Mouse (Mus musculus): ENCODE measurements around the gene Krcc1. TPM values are rescaled to one million over a fixed set of nuclear protein-coding genes. Genes with fewer than 3 reads are reported as not detected.
A peak's percentile ranks its signal among the peaks of the same experiment; 100 is the strongest.
"Not testable (repeated sequence)": the region's sequence is repeated elsewhere in the genome, so short reads cannot be mapped to it uniquely, and the experiment has no call there.

Krcc1 gene
- polyA plus RNA-seq, 1 experiment from 2014 or later: 21.3 TPM

DNA sequence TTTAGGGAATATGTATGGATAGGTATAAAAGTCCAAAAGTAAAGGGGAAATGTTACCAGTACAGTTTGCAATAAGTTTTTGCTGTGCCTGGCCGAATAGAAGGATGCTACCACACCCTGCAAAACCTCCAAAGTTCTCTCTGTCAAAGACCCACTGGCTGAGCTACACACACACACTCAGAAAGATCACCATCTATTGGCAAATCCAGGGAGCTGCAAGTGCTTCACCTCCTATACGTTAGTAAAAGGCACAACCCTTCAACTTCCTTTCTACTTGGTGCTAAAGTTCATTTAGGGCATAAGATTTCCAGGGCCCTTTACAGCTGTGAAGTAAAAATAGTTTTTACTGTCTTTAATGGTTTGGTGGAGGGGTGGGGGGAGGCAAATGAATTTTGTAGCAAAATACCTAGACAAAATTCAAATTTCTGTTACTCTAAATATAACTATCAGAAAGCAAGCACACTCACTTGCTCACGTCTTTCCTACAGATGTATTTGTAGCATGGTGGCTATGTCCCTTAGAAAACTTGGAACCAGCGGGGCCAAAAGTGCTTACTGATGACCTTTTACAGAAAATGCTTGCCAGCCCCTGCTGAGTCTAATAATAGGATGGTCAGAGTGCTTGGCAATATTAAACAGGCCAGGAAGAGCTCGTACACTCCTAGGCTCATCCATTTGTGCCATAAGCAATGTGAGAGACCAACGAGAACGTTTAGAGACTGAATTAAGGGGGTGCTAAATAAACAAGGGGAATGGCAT, 2.4 kb upstream of the Krcc1 start:
- no peak overlapping the region for H3K4me3 ChIP-seq
- WGBS: 70% methylated on average over 7 of the region's 7 CpGs
- no peaks in the 10 kb centered on the region for H3K27me3 ChIP-seq
- no peak overlapping the region for H3K4me2 ChIP-seq (replicated peaks)
- no peaks in the 10 kb centered on the region for H3K9me3 ChIP-seq
- H3K4me1 ChIP-seq: peaks cover 17% of the 10 kb centered on the region
- no peak overlapping the region for H3K27ac ChIP-seq (replicated peaks)
- H3K9ac ChIP-seq (replicated peaks): no peak overlapping the region
- ATAC-seq (replicated peaks): no peak
- H3K36me3 ChIP-seq: no peaks in the 10 kb centered on the region

DNA sequence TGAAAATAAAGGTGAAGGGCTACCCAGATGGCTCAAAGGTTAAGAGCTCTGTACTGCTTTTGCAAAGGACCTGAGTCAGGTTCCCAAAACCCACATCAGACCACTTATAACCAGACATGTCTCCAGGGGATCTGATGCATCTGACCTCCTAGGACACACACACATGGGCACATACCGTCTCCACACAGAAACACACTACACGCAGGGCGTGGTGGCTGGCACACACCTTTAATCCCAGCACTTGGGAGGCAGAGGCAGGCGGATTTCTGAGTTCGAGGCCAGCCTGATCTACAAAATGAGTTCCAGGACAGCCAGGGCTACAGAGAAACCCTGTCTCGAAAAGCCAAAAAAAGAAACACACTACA, 1.8 kb upstream of the Krcc1 start:
- not testable (repeated sequence) for ATAC-seq (replicated peaks); H3K27ac ChIP-seq (replicated peaks); H3K27me3 ChIP-seq; H3K4me2 ChIP-seq (replicated peaks); H3K36me3 ChIP-seq; H3K9me3 ChIP-seq; H3K9ac ChIP-seq (replicated peaks); H3K4me3 ChIP-seq
- 89% methylated on average over 6 of the region's 6 CpGs for WGBS
- H3K4me1 ChIP-seq: peaks cover 17% of the 10 kb centered on the region

DNA sequence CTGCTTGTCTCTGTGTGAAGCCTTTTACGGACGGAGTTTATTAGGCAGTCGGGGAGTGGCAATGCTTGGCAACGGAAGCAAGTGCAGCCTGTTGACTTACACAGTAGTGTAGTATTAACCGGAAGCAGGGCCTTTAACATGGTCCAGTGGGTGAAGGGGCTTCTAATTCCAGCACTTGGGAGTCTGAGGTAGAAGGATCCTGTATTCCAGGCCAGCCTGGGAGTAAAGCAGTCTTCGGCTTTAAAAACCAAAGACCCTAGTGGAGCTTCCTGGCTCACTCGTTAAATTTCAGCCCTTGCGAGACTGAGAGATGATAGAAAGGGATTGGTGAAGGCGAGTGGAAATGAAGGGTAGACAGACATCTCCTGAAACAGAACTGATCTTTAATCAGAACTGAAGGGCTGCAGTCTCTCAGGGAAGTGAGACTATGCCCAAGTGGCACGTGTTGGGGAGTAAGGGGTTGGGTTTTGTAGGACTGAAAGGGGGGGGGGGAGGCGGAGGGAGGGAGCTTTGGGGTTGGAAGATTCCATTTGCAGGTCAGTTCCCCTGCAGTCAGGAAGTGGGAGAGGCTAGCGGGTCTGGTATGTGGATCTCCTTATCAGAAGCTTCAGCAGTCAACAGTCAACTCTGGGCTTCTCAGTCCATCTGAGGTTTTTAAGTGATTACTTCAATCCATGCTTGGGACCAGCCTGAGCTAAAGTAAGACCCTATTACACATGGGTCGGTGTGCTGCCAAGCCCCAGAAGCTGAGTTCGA, 998 bp upstream of the Krcc1 start:
- WGBS: 27% methylated on average over 13 of the region's 14 CpGs
- H3K9ac ChIP-seq (replicated peaks): peak overlapping the region; percentile 41
- H3K36me3 ChIP-seq: no peaks in the 10 kb centered on the region
- peak overlapping the region; percentile 70 for H3K4me3 ChIP-seq
- peak; percentile 24 for ATAC-seq (replicated peaks)
- peak overlapping the region; percentile 69 for H3K4me2 ChIP-seq (replicated peaks)
- H3K27ac ChIP-seq (replicated peaks): peak overlapping the region; percentile 87
- no peaks in the 10 kb centered on the region for H3K9me3 ChIP-seq
- no peaks in the 10 kb centered on the region for H3K27me3 ChIP-seq
- peaks cover 17% of the 10 kb centered on the region for H3K4me1 ChIP-seq

DNA sequence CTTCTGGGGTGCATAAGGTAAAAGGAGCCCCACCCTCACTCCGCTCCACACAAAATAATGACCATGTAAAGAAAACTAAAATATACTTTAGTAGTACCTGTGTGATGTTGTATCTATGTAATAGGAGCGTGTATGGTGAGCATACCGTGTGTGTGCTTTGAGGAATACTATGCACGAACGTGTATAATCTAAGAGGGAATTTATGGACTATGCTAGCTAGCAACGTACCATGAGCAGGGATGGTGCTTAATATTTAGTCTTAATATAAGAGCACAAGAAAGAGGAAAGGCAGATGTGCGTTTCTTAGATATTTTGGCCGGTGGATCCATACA, 454 bp upstream of the Krcc1 start:
- Histone ChIP-seq H3K27ac (replicated peaks) (peak overlapping the region; percentile 87), H3K9ac (replicated peaks) (peak overlapping the region; percentile 41), H3K27me3 (no peaks in the 10 kb centered on the region), H3K4me2 (replicated peaks) (peak overlapping the region; percentile 69), H3K4me3 (peak overlapping the region; percentile 70), H3K9me3 (no peaks in the 10 kb centered on the region), H3K36me3 (no peaks in the 10 kb centered on the region), H3K4me1 (peaks cover 17% of the 10 kb centered on the region)
- 1% methylated on average over 8 of the region's 8 CpGs for WGBS
- ATAC-seq (replicated peaks): peak; percentile 74; the same call in 1 of the 2 replicates

DNA sequence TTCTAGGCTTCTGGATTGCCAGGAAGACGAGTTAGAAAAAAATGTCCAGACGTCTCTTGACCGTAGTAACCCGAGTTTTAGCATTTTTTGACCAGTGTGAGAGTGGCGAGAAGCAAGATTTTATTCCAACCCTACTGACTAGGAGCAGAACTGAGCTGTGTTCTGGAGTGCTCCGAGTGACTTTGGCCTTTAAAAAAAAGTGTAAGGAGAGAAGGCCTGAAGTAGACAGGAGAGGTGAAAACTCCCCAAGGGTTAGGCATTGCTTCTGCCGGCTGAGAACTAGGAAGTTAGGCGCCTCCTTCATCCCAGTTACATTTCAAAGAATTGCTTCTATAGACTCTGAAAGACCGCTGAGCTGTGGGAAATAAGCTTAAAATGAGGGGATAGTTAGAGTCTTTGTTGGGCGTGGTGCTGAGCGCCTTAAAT, 852 bp downstream of the Krcc1 start:
- under 1% methylated on average over 11 of the region's 11 CpGs for WGBS
- H3K9ac ChIP-seq (replicated peaks): peak overlapping the region; percentile 93
- peak overlapping the region; percentile 70 for H3K4me3 ChIP-seq
- H3K4me1 ChIP-seq: peaks cover 17% of the 10 kb centered on the region
- H3K27me3 ChIP-seq: no peaks in the 10 kb centered on the region
- ATAC-seq (replicated peaks): peak; percentile 2; the same call in 1 of the 2 replicates
- H3K4me2 ChIP-seq (replicated peaks): peak overlapping the region; percentile 69
- H3K36me3 ChIP-seq: no peaks in the 10 kb centered on the region
- no peaks in the 10 kb centered on the region for H3K9me3 ChIP-seq
- peak overlapping the region; percentile 87 for H3K27ac ChIP-seq (replicated peaks)

DNA sequence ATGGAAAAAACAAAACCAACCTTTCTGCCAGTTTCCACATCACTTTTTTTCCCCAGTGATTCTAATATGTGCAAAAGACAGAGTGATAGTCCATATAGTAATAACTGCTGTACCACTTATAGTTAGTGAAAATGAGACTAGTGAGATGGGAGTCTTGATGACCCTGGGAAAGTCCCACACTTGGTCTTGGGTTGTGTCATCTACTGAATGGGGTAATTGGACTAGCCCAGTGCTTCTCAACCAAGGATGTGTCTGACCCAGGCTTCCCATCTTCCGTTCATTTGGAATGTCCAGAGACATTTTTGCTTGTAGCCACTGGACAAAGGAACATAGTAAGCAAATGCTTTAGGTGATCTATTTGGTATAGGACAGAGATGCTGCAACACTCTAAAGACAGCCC, 2.2 kb downstream of the Krcc1 start:
- Histone ChIP-seq H3K27ac (replicated peaks) (no peak overlapping the region), H3K27me3 (no peaks in the 10 kb centered on the region), H3K36me3 (no peaks in the 10 kb centered on the region), H3K4me1 (peaks cover 17% of the 10 kb centered on the region), H3K9me3 (no peaks in the 10 kb centered on the region), H3K4me3 (no peak overlapping the region), H3K9ac (replicated peaks) (no peak overlapping the region), H3K4me2 (replicated peaks) (no peak overlapping the region)
- WGBS: 88% methylated on average over 1 of the region's 1 CpGs
- no peak for ATAC-seq (replicated peaks)

DNA sequence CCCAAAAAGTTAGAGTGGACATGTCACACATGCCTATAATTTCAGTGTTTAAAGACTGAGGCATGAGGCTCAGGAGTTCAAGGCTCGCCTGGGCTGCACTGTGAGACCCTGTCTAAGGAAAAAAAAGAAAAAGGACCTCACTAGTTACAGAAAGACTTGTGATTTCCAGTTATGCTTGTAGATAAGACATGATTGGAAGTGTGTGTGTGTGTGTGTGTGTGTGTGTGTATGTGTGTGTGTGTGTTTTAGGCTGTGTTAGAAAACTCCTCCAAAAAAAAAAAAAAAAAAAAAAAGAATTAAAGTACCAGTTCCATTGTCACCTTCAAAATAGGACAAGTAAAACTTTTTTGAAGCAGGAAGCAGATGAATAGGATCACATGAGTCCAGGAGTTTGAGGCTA, 3.1 kb downstream of the Krcc1 start:
- no peak overlapping the region for H3K4me3 ChIP-seq
- peaks cover 17% of the 10 kb centered on the region for H3K4me1 ChIP-seq
- H3K4me2 ChIP-seq (replicated peaks): no peak overlapping the region
- ATAC-seq (replicated peaks): no peak
- H3K36me3 ChIP-seq: no peaks in the 10 kb centered on the region
- no peak overlapping the region for H3K9ac ChIP-seq (replicated peaks)
- H3K27ac ChIP-seq (replicated peaks): no peak overlapping the region
- no peaks in the 10 kb centered on the region for H3K9me3 ChIP-seq
- no peaks in the 10 kb centered on the region for H3K27me3 ChIP-seq
- WGBS: 93% methylated on average over 1 of the region's 1 CpGs

DNA sequence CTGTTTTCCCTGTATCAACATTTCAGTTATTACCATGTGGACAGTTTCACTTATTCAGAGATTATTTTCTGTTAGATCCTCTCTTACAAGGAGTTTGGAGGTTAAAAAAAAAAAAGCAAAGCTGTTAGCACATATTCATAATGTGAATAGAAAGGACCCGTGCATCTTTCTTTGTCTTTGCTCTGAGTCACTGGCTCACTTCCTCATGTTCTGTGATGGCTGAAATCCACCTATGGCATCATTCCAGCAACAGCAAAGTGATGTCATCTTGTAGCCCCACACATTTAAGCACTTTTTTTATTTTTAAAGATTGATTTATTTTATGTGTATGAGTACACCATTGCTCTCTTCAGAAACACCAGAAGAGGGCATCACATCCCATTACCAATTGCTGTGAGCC, 7.9 kb downstream of the Krcc1 start:
- 60% methylated on average over 1 of the region's 1 CpGs for WGBS
- Histone ChIP-seq H3K9ac (replicated peaks) (no peak overlapping the region), H3K4me3 (no peak overlapping the region), H3K4me2 (replicated peaks) (no peak overlapping the region), H3K27me3 (no peaks in the 10 kb centered on the region), H3K27ac (replicated peaks) (no peak overlapping the region), H3K4me1 (no peaks in the 10 kb centered on the region), H3K9me3 (no peaks in the 10 kb centered on the region), H3K36me3 (peaks cover 6% of the 10 kb centered on the region)
- no peak for ATAC-seq (replicated peaks)

DNA sequence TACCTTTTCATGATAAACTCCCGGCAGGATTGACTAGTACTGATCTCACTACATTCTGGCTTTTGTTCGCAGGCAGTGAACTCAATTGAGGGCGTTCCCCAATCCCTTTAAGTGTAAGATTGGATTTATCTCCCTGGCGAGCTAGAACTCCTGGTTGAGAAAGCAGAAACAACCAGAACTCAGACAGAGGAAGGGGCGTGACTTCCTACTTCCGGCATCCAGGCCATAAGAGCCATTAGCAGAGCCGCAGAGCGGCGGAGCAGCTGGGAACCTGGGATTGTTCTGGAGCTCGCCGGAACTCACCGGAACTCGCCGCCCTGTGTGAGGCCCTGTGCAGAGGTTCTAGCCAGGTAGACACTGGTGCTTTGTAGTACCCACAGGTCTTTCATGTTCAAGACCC, 22.0 kb downstream of the Krcc1 start:
- no peak overlapping the region for H3K4me2 ChIP-seq (replicated peaks)
- ATAC-seq (replicated peaks): no peak
- no peaks in the 10 kb centered on the region for H3K27me3 ChIP-seq
- no peaks in the 10 kb centered on the region for H3K9me3 ChIP-seq
- WGBS: 83% methylated on average over 14 of the region's 14 CpGs
- no peaks in the 10 kb centered on the region for H3K4me1 ChIP-seq
- no peak overlapping the region for H3K4me3 ChIP-seq
- no peak overlapping the region for H3K27ac ChIP-seq (replicated peaks)
- H3K36me3 ChIP-seq: no peaks in the 10 kb centered on the region
- H3K9ac ChIP-seq (replicated peaks): no peak overlapping the region

DNA sequence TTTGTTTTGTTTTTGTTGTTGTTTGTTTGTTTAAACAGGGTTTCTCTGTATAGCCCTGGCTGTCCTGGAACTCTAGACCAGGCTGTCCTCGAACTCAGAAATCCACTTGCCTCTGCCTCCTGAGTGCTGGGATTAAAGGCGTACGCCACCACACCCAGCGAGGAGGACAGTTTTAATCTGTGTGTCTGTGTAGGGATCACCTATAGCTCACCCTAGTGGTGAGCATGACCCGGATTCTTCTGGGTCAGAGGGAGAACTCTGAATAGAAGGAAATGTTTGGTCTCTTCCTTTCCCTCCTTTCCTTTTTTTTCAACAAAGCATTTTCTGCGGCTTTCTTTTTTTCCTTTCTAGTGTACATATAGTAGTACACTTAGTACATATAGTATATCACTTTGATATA, 23.8 kb downstream of the Krcc1 start:
- 80% methylated on average over 6 of the region's 6 CpGs for WGBS
- ATAC-seq (replicated peaks): no peak
- no peaks in the 10 kb centered on the region for H3K4me1 ChIP-seq
- no peak overlapping the region for H3K27ac ChIP-seq (replicated peaks)
- H3K4me3 ChIP-seq: no peak overlapping the region
- H3K9me3 ChIP-seq: no peaks in the 10 kb centered on the region
- H3K4me2 ChIP-seq (replicated peaks): no peak overlapping the region
- H3K9ac ChIP-seq (replicated peaks): no peak overlapping the region
- no peaks in the 10 kb centered on the region for H3K36me3 ChIP-seq
- no peaks in the 10 kb centered on the region for H3K27me3 ChIP-seq

DNA sequence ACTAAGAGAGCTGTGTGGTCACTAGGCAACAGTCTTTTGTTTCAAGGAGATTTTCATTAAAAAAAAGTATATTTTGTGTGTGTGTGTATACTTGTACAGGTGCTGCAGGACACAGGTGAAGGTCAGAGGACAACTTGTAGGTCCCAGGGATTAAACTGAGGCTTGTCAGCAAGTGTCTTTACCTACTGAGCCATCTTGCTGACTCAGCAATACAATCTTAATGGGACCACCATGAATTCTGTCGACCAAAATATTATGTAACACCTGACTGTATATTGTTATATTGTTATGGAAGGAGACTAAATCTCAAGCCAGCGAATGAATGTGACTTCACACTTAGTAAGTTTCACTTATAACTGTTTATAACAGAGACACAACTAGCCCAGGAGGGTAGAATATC, 26.6 kb downstream of the Krcc1 start:
- WGBS: 72% methylated on average over 2 of the region's 2 CpGs
- Histone ChIP-seq H3K4me3 (no peak overlapping the region), H3K27me3 (no peaks in the 10 kb centered on the region)

DNA sequence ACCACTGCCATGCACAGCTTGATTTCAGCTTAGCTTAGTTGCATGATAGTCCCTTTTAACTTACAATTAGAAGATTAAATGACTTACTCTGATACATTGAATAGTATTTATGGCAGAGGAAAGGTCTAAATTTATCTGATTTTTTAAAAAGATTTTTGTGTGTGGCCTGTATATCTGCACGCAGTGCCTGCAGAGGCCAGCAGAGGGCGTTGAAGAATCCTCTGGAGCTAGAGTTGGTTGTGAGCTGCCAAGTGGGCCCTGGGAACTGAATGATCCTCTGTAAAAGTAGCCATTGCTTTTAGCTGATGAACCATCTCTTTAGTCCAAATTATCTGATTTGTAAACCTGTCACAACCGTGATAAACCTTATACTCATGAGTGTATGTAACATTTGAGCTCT, 27.3 kb downstream of the Krcc1 start:
- no peak overlapping the region for H3K4me3 ChIP-seq

More for the DNA sequence above, 26.6 kb downstream of the Krcc1 start:
- Histone ChIP-seq H3K9ac (replicated peaks) (no peak overlapping the region), H3K36me3 (no peaks in the 10 kb centered on the region), H3K4me2 (replicated peaks) (no peak overlapping the region), H3K9me3 (no peaks in the 10 kb centered on the region), H3K4me1 (no peaks in the 10 kb centered on the region), H3K27ac (replicated peaks) (no peak overlapping the region)
- no peak for ATAC-seq (replicated peaks)

More for the DNA sequence above, 27.3 kb downstream of the Krcc1 start:
- Histone ChIP-seq H3K27me3 (no peaks in the 10 kb centered on the region), H3K4me1 (no peaks in the 10 kb centered on the region), H3K27ac (replicated peaks) (no peak overlapping the region), H3K4me2 (replicated peaks) (no peak overlapping the region), H3K9ac (replicated peaks) (no peak overlapping the region), H3K9me3 (no peaks in the 10 kb centered on the region), H3K36me3 (no peaks in the 10 kb centered on the region)
- 36% methylated on average over 3 of the region's 3 CpGs for WGBS
- ATAC-seq (replicated peaks): no peak

Measured in forebrain, embryonic 15.5 days (tissue).